Mouse (Mus musculus): ENCODE measurements around the gene Sh3rf3. TPM values are rescaled to one million over a fixed set of nuclear protein-coding genes. Genes with fewer than 3 reads are reported as not detected.

Gene Sh3rf3
- polyA plus RNA-seq, 1 experiment, result 0.95 TPM

DNA sequence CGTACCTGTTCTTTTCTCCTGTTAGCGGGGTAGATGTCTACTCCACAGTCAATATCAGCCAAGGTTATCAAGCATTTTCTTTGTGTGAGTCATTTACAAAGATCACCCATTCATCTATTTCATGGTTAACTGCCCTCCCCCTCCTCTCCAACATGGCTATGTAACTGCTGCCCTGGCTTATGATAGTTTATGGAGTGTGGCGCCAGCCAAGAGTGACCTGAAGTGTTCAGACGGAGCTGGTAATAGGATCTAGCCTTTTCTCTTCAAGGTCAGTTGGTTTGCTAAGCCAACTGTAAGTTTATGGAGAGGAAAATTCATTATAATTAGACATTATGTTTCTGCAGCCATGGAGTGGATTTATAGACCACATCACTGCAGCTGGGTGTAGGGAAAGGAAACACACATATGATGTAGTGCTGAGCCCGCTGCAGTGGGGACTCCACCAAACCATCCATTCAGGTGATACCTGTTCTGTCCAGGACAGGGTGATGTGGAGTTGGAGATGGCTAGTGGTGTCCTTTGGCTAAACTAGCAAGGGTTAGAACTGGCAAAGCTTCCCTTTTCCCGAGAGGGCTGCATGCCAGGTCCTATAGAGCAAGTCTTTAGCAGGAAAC lies 109.2 kb downstream of the Sh3rf3 start:
- no peak overlapping the region for H3K27ac ChIP-seq (replicated peaks; ENCODE audit: low read depth, low read length)
- H3K4me1 ChIP-seq (ENCODE audit: control insufficient read depth, insufficient read depth, insufficient read length, low read length), result no peaks in the 10 kb centered on the region
- no peak overlapping the region for H3K4me3 ChIP-seq (ENCODE audit: insufficient read depth, low read depth, low read length)

- no peaks in the 10 kb centered on the region for H3K4me1 ChIP-seq (ENCODE audit: control insufficient read depth, insufficient read depth, insufficient read length, low read length)
- H3K4me3 ChIP-seq (ENCODE audit: insufficient read depth, low read depth, low read length), result no peak overlapping the region
- no peak overlapping the region for H3K27ac ChIP-seq (replicated peaks; ENCODE audit: low read depth, low read length)
These were observed 109.8 kb downstream of the Sh3rf3 start for GRCm38 (mm10) chr10:58922993-58923392.

GRCm38 (mm10) chr10:58926578-58926977 lies 113.4 kb downstream of the Sh3rf3 start:
- peaks cover 3% of the 10 kb centered on the region; the same call in 1 of the 2 replicates for H3K4me1 ChIP-seq (ENCODE audit: control insufficient read depth, insufficient read depth, insufficient read length, low read length)
- H3K4me3 ChIP-seq (ENCODE audit: insufficient read depth, low read depth, low read length), result no peak overlapping the region
- H3K27ac ChIP-seq (replicated peaks; ENCODE audit: low read depth, low read length), result no peak overlapping the region

GRCm38 (mm10) chr10:58928952-58929442 lies 115.8 kb downstream of the Sh3rf3 start:
- Histone ChIP-seq H3K4me3 (ENCODE audit: insufficient read depth, low read depth, low read length) (no peak overlapping the region), H3K27ac (replicated peaks; ENCODE audit: low read depth, low read length) (no peak overlapping the region), H3K4me1 (ENCODE audit: control insufficient read depth, insufficient read depth, insufficient read length, low read length) (peaks cover 3% of the 10 kb centered on the region; the same call in 1 of the 2 replicates)

DNA sequence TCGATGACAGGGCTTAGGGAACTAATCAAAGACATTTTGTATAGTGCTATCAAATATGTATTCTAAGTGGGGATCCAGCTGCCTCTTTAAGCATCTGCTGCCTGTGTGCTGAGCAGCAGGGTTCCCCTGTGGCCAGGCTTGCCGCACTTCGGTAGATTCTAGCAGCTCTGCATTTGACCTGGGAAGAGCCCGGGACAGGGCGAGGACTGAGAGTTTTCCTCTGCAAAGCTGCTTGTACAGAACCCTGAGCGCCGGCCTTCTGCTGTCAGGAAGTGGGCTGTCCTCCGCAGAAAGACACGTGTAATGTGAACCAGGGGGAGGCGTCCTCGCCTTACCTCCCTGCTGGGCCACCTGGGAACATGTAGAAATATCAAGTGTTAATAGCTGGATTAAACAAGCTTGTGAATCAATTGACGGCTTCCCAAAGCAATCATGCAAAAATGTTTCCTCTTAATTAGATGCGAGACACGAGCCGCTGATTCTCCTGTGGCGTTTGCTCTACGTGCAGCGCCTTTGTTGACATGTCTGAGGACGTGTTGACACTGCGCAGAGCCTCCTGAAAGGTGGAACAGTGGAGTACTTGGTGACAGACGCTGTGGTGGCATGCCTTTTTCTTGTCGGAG lies 119.1 kb downstream of the Sh3rf3 start:
- Histone ChIP-seq H3K4me3 (ENCODE audit: insufficient read depth, low read depth, low read length) (no peak overlapping the region), H3K4me1 (ENCODE audit: control insufficient read depth, insufficient read depth, insufficient read length, low read length) (peaks cover 3% of the 10 kb centered on the region; the same call in 1 of the 2 replicates), H3K27ac (replicated peaks; ENCODE audit: low read depth, low read length) (no peak overlapping the region)

GRCm38 (mm10) chr10:58935606-58936005 lies 122.4 kb downstream of the Sh3rf3 start:
- no peak overlapping the region for H3K27ac ChIP-seq (replicated peaks; ENCODE audit: low read depth, low read length)
- no peak overlapping the region for H3K4me3 ChIP-seq (ENCODE audit: insufficient read depth, low read depth, low read length)
- H3K4me1 ChIP-seq (ENCODE audit: control insufficient read depth, insufficient read depth, insufficient read length, low read length), result no peaks in the 10 kb centered on the region

DNA sequence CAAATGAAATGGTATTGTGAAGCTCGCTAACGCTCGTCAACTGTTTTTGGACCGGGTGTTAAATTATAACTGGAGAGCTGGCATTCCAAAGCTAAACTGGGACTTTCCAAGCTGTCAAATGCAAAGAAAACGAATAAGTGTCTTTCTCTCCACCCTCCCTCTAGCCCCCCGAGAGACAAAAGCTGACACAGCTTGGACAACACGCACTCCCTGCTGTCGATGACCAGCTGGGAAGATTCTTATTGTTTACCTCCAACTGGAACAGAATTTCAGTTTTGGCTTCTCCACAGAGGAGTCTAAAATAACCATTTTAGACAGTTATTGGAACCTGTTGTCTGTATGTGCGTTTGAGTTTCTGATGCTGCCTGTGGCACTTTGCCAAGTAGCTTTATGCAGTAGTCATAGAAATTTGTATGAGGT lies 123.3 kb downstream of the Sh3rf3 start:
- H3K4me3 ChIP-seq (ENCODE audit: insufficient read depth, low read depth, low read length), result no peak overlapping the region
- H3K27ac ChIP-seq (replicated peaks; ENCODE audit: low read depth, low read length), result no peak overlapping the region
- no peaks in the 10 kb centered on the region for H3K4me1 ChIP-seq (ENCODE audit: control insufficient read depth, insufficient read depth, insufficient read length, low read length)

DNA sequence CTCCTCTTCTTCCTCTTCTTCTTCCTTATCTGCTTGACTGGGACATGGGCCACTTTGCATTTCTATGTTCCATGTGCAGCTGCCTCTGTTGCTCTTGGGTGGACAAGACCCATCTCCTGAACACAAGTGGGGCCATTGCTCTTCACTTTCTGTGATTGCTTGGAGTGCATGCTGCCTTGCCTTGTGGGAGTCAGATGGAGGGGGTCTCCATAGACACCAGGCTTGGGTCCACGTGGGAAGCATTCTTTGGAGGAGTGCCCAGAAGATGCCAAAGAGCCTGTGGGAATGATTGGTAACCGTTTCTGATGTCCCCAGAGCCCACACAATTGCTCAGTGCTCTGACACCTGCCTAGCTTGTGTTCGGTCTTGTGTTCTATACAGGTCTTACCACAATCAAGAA lies 124.4 kb downstream of the Sh3rf3 start:
- H3K4me3 ChIP-seq (ENCODE audit: insufficient read depth, low read depth, low read length), result no peak overlapping the region
- no peak overlapping the region for H3K27ac ChIP-seq (replicated peaks; ENCODE audit: low read depth, low read length)
- H3K4me1 ChIP-seq (ENCODE audit: control insufficient read depth, insufficient read depth, insufficient read length, low read length), result no peaks in the 10 kb centered on the region

- Histone ChIP-seq H3K4me3 (ENCODE audit: insufficient read depth, low read depth, low read length) (no peak overlapping the region), H3K4me1 (ENCODE audit: control insufficient read depth, insufficient read depth, insufficient read length, low read length) (no peaks in the 10 kb centered on the region), H3K27ac (replicated peaks; ENCODE audit: low read depth, low read length) (no peak overlapping the region)
These were observed 129.7 kb downstream of the Sh3rf3 start for GRCm38 (mm10) chr10:58942819-58943218.

- Histone ChIP-seq H3K27ac (replicated peaks; ENCODE audit: low read depth, low read length) (no peak overlapping the region), H3K4me1 (ENCODE audit: control insufficient read depth, insufficient read depth, insufficient read length, low read length) (no peaks in the 10 kb centered on the region), H3K4me3 (ENCODE audit: insufficient read depth, low read depth, low read length) (no peak overlapping the region)
These were observed 130.7 kb downstream of the Sh3rf3 start for GRCm38 (mm10) chr10:58943661-58944400.

GRCm38 (mm10) chr10:58944930-58945329 lies 131.8 kb downstream of the Sh3rf3 start:
- H3K4me3 ChIP-seq (ENCODE audit: insufficient read depth, low read depth, low read length), result no peak overlapping the region
- no peak overlapping the region for H3K27ac ChIP-seq (replicated peaks; ENCODE audit: low read depth, low read length)
- H3K4me1 ChIP-seq (ENCODE audit: control insufficient read depth, insufficient read depth, insufficient read length, low read length), result no peaks in the 10 kb centered on the region

DNA sequence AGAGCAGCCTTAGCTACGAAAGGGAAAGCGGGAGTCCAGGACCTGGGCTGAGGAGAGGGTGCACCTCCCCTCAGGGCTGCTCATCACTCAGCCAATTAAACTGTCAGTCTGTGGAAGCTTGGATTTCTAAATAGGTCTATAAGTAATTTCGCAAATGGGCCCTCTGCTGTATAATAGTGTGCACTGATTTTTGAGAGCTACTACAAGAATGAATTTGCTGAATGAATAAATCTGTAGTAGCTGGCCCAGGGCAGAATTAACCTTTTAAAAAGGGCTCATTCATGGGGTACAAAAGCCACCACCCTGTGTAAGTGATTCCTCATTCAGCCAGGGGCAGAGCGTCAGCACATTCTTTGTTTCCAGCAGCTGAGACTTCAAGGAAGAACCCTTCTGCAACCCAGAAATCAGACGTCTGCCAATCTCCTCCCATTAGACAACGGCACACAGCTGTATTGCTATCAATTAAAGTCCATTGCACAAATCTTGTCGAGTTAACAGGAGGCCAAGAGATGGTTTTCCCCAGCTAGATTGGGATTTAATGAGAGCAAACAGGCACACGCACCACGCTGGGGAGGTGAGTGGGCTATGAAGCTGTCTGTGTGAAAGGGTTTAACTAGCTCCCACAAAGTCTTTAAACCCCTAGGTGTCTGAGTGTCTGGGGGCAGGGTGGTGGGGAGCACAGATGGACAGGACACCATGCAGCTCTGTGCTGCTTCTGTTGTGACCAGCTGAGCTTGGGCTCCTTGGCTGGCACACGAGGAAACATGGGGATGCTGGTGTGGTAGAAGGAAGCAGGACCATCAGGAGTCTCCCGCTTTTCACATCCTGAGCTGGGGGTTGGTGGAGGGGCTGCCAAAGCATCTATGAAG lies 136.8 kb downstream of the Sh3rf3 start:
- H3K4me3 ChIP-seq (ENCODE audit: insufficient read depth, low read depth, low read length), result no peak overlapping the region
- no peaks in the 10 kb centered on the region for H3K4me1 ChIP-seq (ENCODE audit: control insufficient read depth, insufficient read depth, insufficient read length, low read length)
- no peak overlapping the region for H3K27ac ChIP-seq (replicated peaks; ENCODE audit: low read depth, low read length)

DNA sequence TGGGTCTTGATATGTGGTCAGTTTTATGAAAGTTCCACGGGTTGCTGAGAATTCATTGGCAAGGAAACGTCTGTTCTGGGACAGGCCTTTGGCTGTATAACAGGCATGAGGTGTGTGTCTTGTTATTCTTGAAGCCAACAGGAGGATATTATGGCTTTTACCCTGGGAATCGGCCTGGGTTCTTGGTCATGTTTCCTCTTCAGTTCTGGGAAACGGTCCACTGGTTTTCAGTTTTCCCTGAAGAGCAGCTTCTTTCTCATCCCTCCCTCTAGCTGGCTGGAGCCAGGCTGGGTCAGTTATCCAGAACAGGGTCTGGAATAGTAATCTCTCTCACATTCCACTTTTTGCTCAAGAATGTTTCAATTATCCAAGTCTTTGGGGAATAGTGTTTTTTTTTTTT lies 147.0 kb downstream of the Sh3rf3 start:
- H3K4me3 ChIP-seq (ENCODE audit: insufficient read depth, low read depth, low read length), result no peak overlapping the region
- H3K27ac ChIP-seq (replicated peaks; ENCODE audit: low read depth, low read length), result no peak overlapping the region
- no peaks in the 10 kb centered on the region for H3K4me1 ChIP-seq (ENCODE audit: control insufficient read depth, insufficient read depth, insufficient read length, low read length)

DNA sequence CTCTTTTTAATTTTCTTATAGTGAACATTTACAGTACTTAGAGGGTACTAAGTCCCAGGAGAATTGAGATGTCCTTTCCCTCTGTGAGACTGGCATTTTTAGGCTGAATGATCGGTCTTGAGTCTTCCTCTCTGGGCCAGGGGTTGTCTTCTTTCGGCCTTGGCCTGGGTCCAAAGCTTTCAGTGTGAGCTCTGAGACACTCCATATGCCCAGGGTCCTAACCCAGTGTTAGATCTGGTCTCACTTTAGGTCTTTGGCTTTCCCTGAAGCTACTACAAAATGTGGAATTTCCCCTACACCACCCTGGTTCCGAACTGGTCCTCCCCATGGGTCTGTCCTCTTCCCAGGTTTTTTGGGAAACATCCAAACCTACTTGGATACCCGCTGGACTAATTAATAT lies 155.1 kb downstream of the Sh3rf3 start:
- Histone ChIP-seq H3K27ac (replicated peaks; ENCODE audit: low read depth, low read length) (no peak overlapping the region), H3K4me3 (ENCODE audit: insufficient read depth, low read depth, low read length) (no peak overlapping the region), H3K4me1 (ENCODE audit: control insufficient read depth, insufficient read depth, insufficient read length, low read length) (no peaks in the 10 kb centered on the region)

DNA sequence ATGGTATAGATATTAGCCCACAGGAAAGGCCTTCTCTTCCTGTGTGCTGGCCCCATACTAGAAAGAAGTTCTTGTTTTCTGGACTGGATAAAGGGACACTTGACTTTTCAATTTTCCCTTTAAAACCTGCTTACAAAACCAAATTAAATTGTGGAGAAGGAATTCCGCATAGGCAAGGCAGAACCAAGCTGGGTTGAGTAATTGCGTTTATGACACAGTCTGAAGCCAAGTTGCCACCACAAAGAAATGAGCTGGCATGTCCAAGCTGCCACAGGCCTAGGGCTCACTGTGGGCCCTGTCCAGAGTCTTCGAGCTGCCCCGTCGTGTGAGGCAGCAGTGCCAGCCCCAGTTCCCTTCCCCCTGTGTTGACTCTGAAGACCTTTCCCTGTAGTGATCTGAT lies 156.2 kb downstream of the Sh3rf3 start:
- no peaks in the 10 kb centered on the region for H3K4me1 ChIP-seq (ENCODE audit: control insufficient read depth, insufficient read depth, insufficient read length, low read length)
- H3K4me3 ChIP-seq (ENCODE audit: insufficient read depth, low read depth, low read length), result no peak overlapping the region
- no peak overlapping the region for H3K27ac ChIP-seq (replicated peaks; ENCODE audit: low read depth, low read length)

Data from brown adipose tissue, adult 24 weeks (tissue).